Mouse (Mus musculus): ENCODE measurements around the gene Ankrd13a. TPM values are rescaled to one million over a fixed set of nuclear protein-coding genes. Genes with fewer than 3 reads are reported as not detected.
"Not testable (repeated sequence)": the region's sequence is repeated elsewhere in the genome, so short reads cannot be mapped to it uniquely, and the experiment has no call there.

Ankrd13a gene
- polyA plus RNA-seq, 1 experiment from 2014 or later: 38.3 TPM

GRCm38 (mm10) chr5:114825978-114826691 is 51.7 kb downstream of the Ankrd13a start:
- Histone ChIP-seq H3K4me3 (peak overlapping the region; percentile 53), H3K9me3 (peaks cover 14% of the 10 kb centered on the region; the same call in 1 of the 2 replicates), H3K36me3 (replicated peaks) (peaks cover 14% of the 10 kb centered on the region), H3K27me3 (ENCODE audit: poor library complexity, severe bottlenecking) (no peaks in the 10 kb centered on the region), H3K4me1 (peaks cover 25% of the 10 kb centered on the region), H3K27ac (peak overlapping the region; percentile 87)
- DNase-seq (ENCODE audit: extremely low spot score, low spot score): peak; percentile 89
- WGBS: 11% methylated on average over 27 of the region's 27 CpGs

- peaks cover 1% of the 10 kb centered on the region for H3K36me3 ChIP-seq (replicated peaks)
- H3K4me1 ChIP-seq: peaks cover 24% of the 10 kb centered on the region
- no peaks in the 10 kb centered on the region for H3K27me3 ChIP-seq (ENCODE audit: poor library complexity, severe bottlenecking)
- DNase-seq (ENCODE audit: extremely low spot score, low spot score): no peak
- no peak overlapping the region for H3K4me3 ChIP-seq
- H3K27ac ChIP-seq: no peak overlapping the region
- H3K9me3 ChIP-seq: peaks cover under 1% of the 10 kb centered on the region; the same call in 1 of the 2 replicates
- WGBS: 93% methylated on average over 12 of the region's 12 CpGs
These were observed 53.0 kb downstream of the Ankrd13a start for GRCm38 (mm10) chr5:114827427-114827826.

- Histone ChIP-seq H3K4me1 (peaks cover 9% of the 10 kb centered on the region), H3K9me3 (no peaks in the 10 kb centered on the region; the same call in 1 of the 2 replicates), H3K4me3 (no peak overlapping the region), H3K36me3 (replicated peaks) (no peaks in the 10 kb centered on the region), H3K27ac (no peak overlapping the region), H3K27me3 (ENCODE audit: poor library complexity, severe bottlenecking) (no peaks in the 10 kb centered on the region)
- DNase-seq (ENCODE audit: extremely low spot score, low spot score): no peak
- 74% methylated on average over 3 of the region's 3 CpGs for WGBS
These were observed 55.3 kb downstream of the Ankrd13a start for GRCm38 (mm10) chr5:114829740-114830139.

GRCm38 (mm10) chr5:114836886-114837285 is 62.4 kb downstream of the Ankrd13a start:
- Histone ChIP-seq H3K4me3 (no peak overlapping the region), H3K27ac (no peak overlapping the region), H3K36me3 (replicated peaks) (no peaks in the 10 kb centered on the region), H3K9me3 (no peaks in the 10 kb centered on the region), H3K27me3 (ENCODE audit: poor library complexity, severe bottlenecking) (no peaks in the 10 kb centered on the region), H3K4me1 (no peaks in the 10 kb centered on the region)
- DNase-seq (ENCODE audit: extremely low spot score, low spot score): no peak
- 73% methylated on average over 12 of the region's 12 CpGs for WGBS

- H3K4me3 ChIP-seq; H3K27ac ChIP-seq; DNase-seq (ENCODE audit: extremely low spot score, low spot score); H3K36me3 ChIP-seq (replicated peaks); H3K27me3 ChIP-seq (ENCODE audit: poor library complexity, severe bottlenecking); H3K4me1 ChIP-seq; H3K9me3 ChIP-seq: not testable (repeated sequence)
- 74% methylated on average over 5 of the region's 5 CpGs for WGBS
These were observed 66.0 kb downstream of the Ankrd13a start for GRCm38 (mm10) chr5:114840481-114840880.

GRCm38 (mm10) chr5:114842155-114842554 is 67.7 kb downstream of the Ankrd13a start:
- H3K9me3 ChIP-seq; H3K27ac ChIP-seq; H3K36me3 ChIP-seq (replicated peaks); H3K4me1 ChIP-seq; H3K4me3 ChIP-seq; H3K27me3 ChIP-seq (ENCODE audit: poor library complexity, severe bottlenecking); DNase-seq (ENCODE audit: extremely low spot score, low spot score): not testable (repeated sequence)
- 69% methylated on average over 3 of the region's 3 CpGs for WGBS

- Histone ChIP-seq H3K9me3 (no peaks in the 10 kb centered on the region), H3K27ac (no peak overlapping the region), H3K4me1 (peaks cover 9% of the 10 kb centered on the region), H3K27me3 (ENCODE audit: poor library complexity, severe bottlenecking) (no peaks in the 10 kb centered on the region), H3K36me3 (replicated peaks) (no peaks in the 10 kb centered on the region), H3K4me3 (no peak overlapping the region)
- no peak for DNase-seq (ENCODE audit: extremely low spot score, low spot score)
- WGBS: 60% methylated on average over 5 of the region's 5 CpGs
These were observed 68.2 kb downstream of the Ankrd13a start for GRCm38 (mm10) chr5:114842674-114843073.

- H3K27ac ChIP-seq: peak overlapping the region; percentile 20; the same call in 1 of the 2 replicates
These were observed 69.9 kb downstream of the Ankrd13a start for GRCm38 (mm10) chr5:114844371-114844770.

GRCm38 (mm10) chr5:114851565-114852236 is 77.2 kb downstream of the Ankrd13a start:
- Histone ChIP-seq H3K4me3 (no peak overlapping the region), H3K27ac (no peak overlapping the region), H3K36me3 (replicated peaks) (no peaks in the 10 kb centered on the region), H3K9me3 (no peaks in the 10 kb centered on the region), H3K4me1 (no peaks in the 10 kb centered on the region), H3K27me3 (ENCODE audit: poor library complexity, severe bottlenecking) (no peaks in the 10 kb centered on the region; the same call in 1 of the 2 replicates)
- no peak for DNase-seq (ENCODE audit: extremely low spot score, low spot score)
- WGBS: 89% methylated on average over 20 of the region's 20 CpGs

More at GRCm38 (mm10) chr5:114844371-114844770, 69.9 kb downstream of the Ankrd13a start:
- not testable (repeated sequence) for H3K4me1 ChIP-seq; H3K36me3 ChIP-seq (replicated peaks); H3K9me3 ChIP-seq; DNase-seq (ENCODE audit: extremely low spot score, low spot score); H3K27me3 ChIP-seq (ENCODE audit: poor library complexity, severe bottlenecking); H3K4me3 ChIP-seq
- 76% methylated on average over 2 of the region's 2 CpGs for WGBS

GRCm38 (mm10) chr5:114853364-114853763 is 78.9 kb downstream of the Ankrd13a start, which contains the start of gene 4930519G04Rik:
Gene 4930519G04Rik, plus strand, starts transcription at chr5:114853664.
- H3K27me3 ChIP-seq (ENCODE audit: poor library complexity, severe bottlenecking): peaks cover 12% of the 10 kb centered on the region
- not testable (repeated sequence) for H3K4me1 ChIP-seq; H3K4me3 ChIP-seq; H3K27ac ChIP-seq; H3K9me3 ChIP-seq; DNase-seq (ENCODE audit: extremely low spot score, low spot score); H3K36me3 ChIP-seq (replicated peaks)
- 74% methylated on average over 3 of the region's 5 CpGs for WGBS

Small RNAs within 50 kb of the gene (microRNA-seq; reads per million reads assigned to microRNA genes)
- 27.5 reads per million, percentile 34 among the genes with 10 or more reads in this experiment for gene Mir6240

Other genes with a start within 250 kb of the Ankrd13a start
- 3.9 and 4.1 TPM in 2 replicates for gene Fam222a, start 206.7 kb upstream of the Ankrd13a start, polyA plus RNA-seq (2016; fragmentation: Nextera tagmentation; extraction: Ambion mirVana)
- gene Trpv4, start 116.3 kb upstream of the Ankrd13a start, polyA plus RNA-seq (2016; fragmentation: Nextera tagmentation; extraction: Ambion mirVana): 0.17 and 0.31 TPM in 2 replicates
- 86.9 and 88.8 TPM in 2 replicates for gene Gltp, start 83.7 kb upstream of the Ankrd13a start, polyA plus RNA-seq (2016; fragmentation: Nextera tagmentation; extraction: Ambion mirVana)
- 20.9 and 22.6 TPM in 2 replicates for gene Tchp, start 66.9 kb upstream of the Ankrd13a start, polyA plus RNA-seq (2016; fragmentation: Nextera tagmentation; extraction: Ambion mirVana)
- 33.1 and 34.2 TPM in 2 replicates for gene Git2, start 840 bp downstream of the Ankrd13a start, polyA plus RNA-seq (2016; fragmentation: Nextera tagmentation; extraction: Ambion mirVana)
- gene 1500011B03Rik, start 48.8 kb downstream of the Ankrd13a start, polyA plus RNA-seq (2016; fragmentation: Nextera tagmentation; extraction: Ambion mirVana): 118 and 119 TPM in 2 replicates
- gene 4930519G04Rik, start 79.0 kb downstream of the Ankrd13a start, polyA plus RNA-seq (2016; fragmentation: Nextera tagmentation; extraction: Ambion mirVana): not detected in 2 replicates
- gene Gm9936, start 84.0 kb downstream of the Ankrd13a start, polyA plus RNA-seq (2016; fragmentation: Nextera tagmentation; extraction: Ambion mirVana): 0.14 and 0.15 TPM in 2 replicates
- gene Oasl2, start 122.3 kb downstream of the Ankrd13a start, polyA plus RNA-seq (2016; fragmentation: Nextera tagmentation; extraction: Ambion mirVana): 0.34 and 0.45 TPM in 2 replicates
- gene Oasl1, start 148.6 kb downstream of the Ankrd13a start, polyA plus RNA-seq (2016; fragmentation: Nextera tagmentation; extraction: Ambion mirVana): not detected in 2 replicates
- gene 2210016L21Rik, start 167.5 kb downstream of the Ankrd13a start, polyA plus RNA-seq (2016; fragmentation: Nextera tagmentation; extraction: Ambion mirVana): 41.5 and 43.3 TPM in 2 replicates
- gene Hnf1a, start 196.4 kb downstream of the Ankrd13a start, polyA plus RNA-seq (2016; fragmentation: Nextera tagmentation; extraction: Ambion mirVana): not detected in 2 replicates
- gene Sppl3, start 236.5 kb downstream of the Ankrd13a start, polyA plus RNA-seq (2016; fragmentation: Nextera tagmentation; extraction: Ambion mirVana): 11.8 and 13.3 TPM in 2 replicates